Mouse (Mus musculus) forebrain, embryonic 13.5 days (tissue): ENCODE measurements at regions not wholly inside any gene's neighbourhood (a gene's known extent, or its start where the extent isn't known, plus 50 kb on each side); places are given as distances from the start of the nearest gene placed in this dataset.

ENCODE experiments used
- ATAC-seq: fragments of 200-750 bp; cut with Nextera tagmentation; 2 replicates; pipeline ENCODE4 v1.8.0; 2017
- H3K27ac ChIP-seq: fragments of 300-500 bp; sonication (generic); 2 replicates; pipeline ENCODE4 v1.5.1; 2015; ENCODE audit warnings: inconsistent platforms, mild to moderate bottlenecking, moderate library complexity
- H3K27me3 ChIP-seq: fragments of 300-500 bp; sonication (generic); 2 replicates; pipeline ENCODE4 v1.6.1; 2015; ENCODE audit warnings: mild to moderate bottlenecking, inconsistent platforms
- H3K36me3 ChIP-seq: fragments of 300-500 bp; sonication (generic); 2 replicates; pipeline ENCODE4 v1.6.1; 2015; ENCODE audit warnings: mild to moderate bottlenecking, inconsistent platforms; ENCODE audit not compliant: poor library complexity, severe bottlenecking
- H3K4me1 ChIP-seq: fragments of 300-500 bp; sonication (generic); 2 replicates; pipeline ENCODE4 v1.6.1; 2015; ENCODE audit warnings: inconsistent platforms
- H3K4me2 ChIP-seq: fragments of 300-500 bp; sonication (generic); 2 replicates; pipeline ENCODE4 v1.6.1; 2015; ENCODE audit warnings: inconsistent platforms, mild to moderate bottlenecking, moderate library complexity
- H3K4me3 ChIP-seq: fragments of 300-500 bp; sonication (generic); 2 replicates; pipeline ENCODE4 v1.5.1; 2015; ENCODE audit warnings: mild to moderate bottlenecking, inconsistent platforms
- H3K9ac ChIP-seq: fragments of 300-500 bp; sonication (generic); 2 replicates; pipeline ENCODE4 v1.6.1; 2015; ENCODE audit warnings: mild to moderate bottlenecking, inconsistent platforms
- H3K9me3 ChIP-seq: fragments of 300-500 bp; sonication (generic); replicated peaks from 2 replicates; pipeline ENCODE4 v1.6.1; 2016; ENCODE audit warnings: inconsistent platforms
- WGBS: fragments of 180-500 bp; shearing (Covaris S2); methylation state at CpG from one replicate; pipeline ENCODE4 v1.1.7; 2015; 5-methylcytosine and 5-hydroxymethylcytosine counted together

DNA sequence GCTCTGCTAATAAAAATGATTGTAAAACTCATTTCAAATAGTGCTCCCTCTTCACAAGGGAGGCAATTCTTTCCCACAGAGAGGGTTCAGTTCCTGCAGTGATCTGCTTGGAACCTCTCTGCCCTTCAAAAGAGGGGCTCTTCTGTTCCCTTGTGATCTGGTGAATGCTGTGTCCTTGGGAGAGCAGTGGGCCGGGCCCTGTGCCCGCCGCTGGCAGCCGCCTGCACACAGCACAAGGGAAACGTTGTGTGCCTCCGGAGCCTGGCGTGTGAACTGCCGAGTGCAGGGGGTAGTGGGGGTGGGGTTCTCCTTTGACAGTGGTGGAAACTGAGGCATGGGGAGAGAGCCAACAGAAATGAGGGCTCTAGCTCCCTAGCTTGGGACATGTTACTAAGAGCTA is 54.4 kb upstream of the Csrp1 start:
- Histone ChIP-seq H3K9ac (no peak overlapping the region), H3K27ac (peak overlapping the region; percentile 19; the same call in 1 of the 2 replicates), H3K27me3 (no peaks in the 10 kb centered on the region), H3K4me1 (peaks cover 20% of the 10 kb centered on the region), H3K36me3 (no peaks in the 10 kb centered on the region), H3K4me3 (no peak overlapping the region), H3K9me3 (no peaks in the 10 kb centered on the region), H3K4me2 (no peak overlapping the region)
- peak; percentile 39; the same call in 1 of the 2 replicates for ATAC-seq
- 36% methylated on average over 8 of the region's 8 CpGs for WGBS

GRCm38 (mm10) chr1:135668331-135668730 is 51.5 kb upstream of the Csrp1 start:
- H3K9me3 ChIP-seq = no peaks in the 10 kb centered on the region
- no peaks in the 10 kb centered on the region for H3K36me3 ChIP-seq
- ATAC-seq = no peak
- H3K4me2 ChIP-seq = no peak overlapping the region
- H3K27me3 ChIP-seq = no peaks in the 10 kb centered on the region
- H3K4me1 ChIP-seq = peaks cover 21% of the 10 kb centered on the region
- H3K4me3 ChIP-seq = no peak overlapping the region
- no peak overlapping the region for H3K9ac ChIP-seq
- H3K27ac ChIP-seq = no peak overlapping the region
- 86% methylated on average over 3 of the region's 3 CpGs for WGBS

DNA sequence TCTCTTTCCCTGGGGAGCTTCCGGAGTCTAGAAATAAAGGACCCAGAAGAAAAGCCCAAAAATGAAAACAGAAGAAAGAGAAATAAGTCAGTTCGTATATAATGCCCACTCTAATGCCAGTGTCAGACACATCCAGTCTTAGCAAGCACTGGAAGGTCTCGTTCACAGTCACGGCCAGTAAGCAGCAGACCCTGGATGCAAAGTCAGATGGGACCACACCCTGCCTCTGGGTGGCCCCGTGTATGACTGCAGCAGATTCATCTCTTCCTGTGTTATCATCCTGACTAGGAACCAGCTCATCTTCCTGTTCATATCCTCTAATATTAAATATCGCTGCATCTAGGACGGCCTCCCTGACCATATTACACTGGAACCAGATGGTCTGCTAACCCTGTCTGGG is 50.9 kb upstream of the Csrp1 start:
- H3K27me3 ChIP-seq = no peaks in the 10 kb centered on the region
- H3K4me1 ChIP-seq = peaks cover 21% of the 10 kb centered on the region
- no peak overlapping the region for H3K27ac ChIP-seq
- H3K9ac ChIP-seq = no peak overlapping the region
- no peak overlapping the region for H3K4me2 ChIP-seq
- no peaks in the 10 kb centered on the region for H3K9me3 ChIP-seq
- H3K4me3 ChIP-seq = no peak overlapping the region
- no peaks in the 10 kb centered on the region for H3K36me3 ChIP-seq
- no peak for ATAC-seq
- 86% methylated on average over 7 of the region's 7 CpGs for WGBS

- no peak overlapping the region for H3K4me2 ChIP-seq
Measured at GRCm38 (mm10) chr1:135669803-135670202, 50.1 kb upstream of the Csrp1 start.

More at GRCm38 (mm10) chr1:135669803-135670202, 50.1 kb upstream of the Csrp1 start:
- peaks cover 21% of the 10 kb centered on the region for H3K4me1 ChIP-seq
- no peak overlapping the region for H3K4me3 ChIP-seq
- peak; percentile 12 for ATAC-seq
- no peaks in the 10 kb centered on the region for H3K27me3 ChIP-seq
- H3K36me3 ChIP-seq = no peaks in the 10 kb centered on the region
- no peak overlapping the region for H3K9ac ChIP-seq
- no peak overlapping the region for H3K27ac ChIP-seq
- WGBS = 66% methylated on average over 7 of the region's 7 CpGs
- no peaks in the 10 kb centered on the region for H3K9me3 ChIP-seq
